Mouse (Mus musculus): Measurements from ENCODE around the gene Pard6b.

Pard6b gene

DNA sequence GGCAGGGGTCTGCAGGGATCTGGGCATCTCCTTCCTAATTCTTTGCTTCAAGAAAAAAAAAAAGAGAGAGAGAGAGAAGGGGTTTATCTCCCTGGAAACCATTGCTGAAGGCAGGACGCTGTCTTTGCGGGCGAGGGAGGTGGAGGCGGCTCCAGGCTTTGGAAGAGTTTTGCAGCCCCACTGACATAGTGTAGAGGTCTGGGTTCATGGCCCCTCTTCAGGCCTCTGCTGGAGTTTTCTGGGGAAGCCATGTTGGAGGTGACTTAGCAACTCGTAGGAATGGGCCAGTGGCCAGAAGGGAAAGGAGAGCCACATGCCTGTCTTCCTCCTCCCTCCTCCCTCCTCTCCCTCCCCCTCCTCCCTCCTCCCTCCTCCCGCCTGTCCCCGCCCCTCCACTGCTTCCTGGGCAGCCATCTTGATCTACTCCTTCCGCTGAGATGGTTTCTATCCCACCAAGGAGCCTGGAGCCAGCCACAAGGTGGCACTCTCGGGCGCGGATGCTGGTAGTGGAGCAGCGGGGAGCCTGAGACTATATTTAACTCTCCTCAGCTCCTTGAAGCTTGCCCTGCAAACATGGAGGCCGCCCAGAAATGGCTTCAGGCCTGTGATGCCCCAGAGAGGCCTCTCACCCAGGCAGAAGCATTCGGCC is 47.5 kb downstream of the Pard6b start:
- DNase-seq (ENCODE audit: low spot score), result peak; percentile 91

DNA sequence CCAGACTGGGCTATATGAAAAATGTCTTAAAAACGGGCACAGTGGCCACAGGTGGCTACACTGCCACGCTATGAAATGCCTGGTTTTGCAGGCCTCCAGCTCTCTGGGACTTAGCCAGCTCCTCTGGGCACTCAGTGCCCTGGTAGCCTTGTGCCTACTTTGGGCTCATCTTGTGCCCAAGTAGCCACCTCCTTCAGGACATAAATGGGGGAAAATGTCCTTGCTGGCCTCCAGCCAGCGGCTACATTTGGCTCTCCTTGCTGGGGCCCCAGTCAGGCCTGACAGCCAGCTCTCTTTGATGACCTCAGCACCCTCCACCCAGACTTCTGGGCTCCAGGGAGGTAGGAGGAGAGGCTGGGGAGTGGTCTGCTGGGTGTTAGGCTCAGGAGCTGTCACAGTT is 49.2 kb downstream of the Pard6b start:
- DNase-seq (ENCODE audit: low spot score), result no peak

DNA sequence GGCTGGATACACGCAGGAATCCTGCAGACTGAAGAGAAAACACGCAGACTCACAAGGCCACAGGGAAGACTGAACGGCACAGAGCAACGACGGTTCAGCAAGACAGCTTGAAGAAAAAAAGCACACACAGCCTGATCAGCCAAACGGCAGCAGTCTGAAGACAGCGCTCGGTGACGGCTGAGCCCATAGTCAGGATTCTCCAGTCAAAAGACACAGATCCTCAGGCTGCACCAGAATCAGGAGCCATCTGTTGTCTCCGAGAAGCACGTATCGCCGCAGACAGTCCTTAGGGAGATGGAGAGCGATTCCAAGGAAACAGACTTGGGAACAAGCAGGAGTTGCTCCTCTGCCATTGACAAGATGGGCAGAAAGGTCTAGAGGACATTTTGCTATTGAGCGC is 56.4 kb downstream of the Pard6b start:
- DNase-seq (ENCODE audit: low spot score), result no peak

DNA sequence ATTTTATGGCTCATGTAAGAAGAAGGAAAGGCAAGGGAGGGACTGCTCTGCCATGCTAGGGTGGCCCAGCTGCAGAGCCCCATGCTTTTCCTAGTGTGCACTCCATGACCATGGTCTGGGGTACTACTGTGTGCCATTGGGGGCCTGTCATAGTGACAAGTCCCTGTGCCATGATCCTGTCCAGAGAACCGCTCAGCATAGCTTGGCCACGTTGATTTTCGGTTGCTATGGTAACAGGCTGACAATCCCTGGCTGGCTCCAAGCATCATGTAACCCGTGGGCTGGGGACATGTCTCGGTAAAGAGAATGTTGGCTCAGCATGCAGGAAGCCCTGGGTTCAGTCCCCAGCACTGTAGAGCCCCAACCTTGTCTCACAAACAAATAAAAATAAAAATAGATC is 63.0 kb downstream of the Pard6b start:
- no peak for DNase-seq (ENCODE audit: low spot score)

DNA sequence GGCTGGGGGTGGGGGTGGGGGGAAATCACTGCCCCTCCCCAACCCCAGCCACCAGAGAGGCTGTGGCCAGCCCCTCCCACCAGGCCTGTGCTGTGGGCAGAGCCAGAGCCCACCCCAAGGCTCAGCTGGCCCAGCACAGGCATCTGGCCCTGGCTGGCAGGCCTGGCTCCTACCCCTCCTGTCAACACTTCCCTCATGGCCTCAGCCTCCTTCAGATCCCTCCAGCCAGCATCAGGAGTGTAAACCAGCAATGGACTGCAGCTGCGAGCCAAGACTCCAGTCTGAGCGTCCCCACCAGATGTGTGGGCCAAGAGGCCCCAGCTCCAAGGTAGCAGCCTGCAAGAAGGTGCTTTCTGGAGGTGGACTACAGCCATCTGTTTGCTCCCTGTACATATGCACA is 64.6 kb downstream of the Pard6b start:
- no peak for DNase-seq (ENCODE audit: low spot score)

DNA sequence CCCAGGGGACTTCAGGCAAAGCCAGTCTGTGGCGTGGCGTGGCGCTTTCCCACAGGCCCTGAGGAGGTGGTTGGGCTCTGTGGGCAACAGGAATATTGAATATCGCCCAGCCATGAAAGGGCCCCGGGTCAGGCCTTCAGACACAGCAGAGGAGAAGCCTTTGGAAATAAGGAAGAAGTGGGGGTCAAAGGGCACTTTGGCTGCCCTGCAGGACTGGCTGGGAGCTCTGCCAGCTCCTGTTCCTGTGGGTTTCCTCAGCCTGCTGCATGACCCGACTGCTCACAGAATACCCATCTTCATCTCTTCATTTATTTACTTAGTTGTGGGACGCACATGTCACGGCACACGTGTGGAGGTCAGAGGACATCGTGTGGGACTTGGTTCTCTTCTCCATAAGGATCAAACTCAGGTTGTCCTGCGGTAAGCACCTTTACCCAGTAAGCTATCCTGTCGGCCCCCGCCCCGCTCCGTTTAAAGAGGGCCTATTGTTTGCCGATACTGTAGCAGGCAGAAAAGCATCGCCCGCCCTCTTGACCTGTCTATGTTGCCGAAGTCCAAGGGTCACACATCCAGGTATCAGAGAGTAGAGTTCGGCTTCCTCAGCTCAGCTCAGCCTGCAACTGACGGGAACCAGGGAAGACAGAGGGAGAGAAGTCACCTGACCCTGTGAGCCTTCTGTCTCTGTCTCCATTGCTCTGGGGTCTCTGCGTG is 67.1 kb downstream of the Pard6b start:
- no peak for DNase-seq (ENCODE audit: low spot score)

DNA sequence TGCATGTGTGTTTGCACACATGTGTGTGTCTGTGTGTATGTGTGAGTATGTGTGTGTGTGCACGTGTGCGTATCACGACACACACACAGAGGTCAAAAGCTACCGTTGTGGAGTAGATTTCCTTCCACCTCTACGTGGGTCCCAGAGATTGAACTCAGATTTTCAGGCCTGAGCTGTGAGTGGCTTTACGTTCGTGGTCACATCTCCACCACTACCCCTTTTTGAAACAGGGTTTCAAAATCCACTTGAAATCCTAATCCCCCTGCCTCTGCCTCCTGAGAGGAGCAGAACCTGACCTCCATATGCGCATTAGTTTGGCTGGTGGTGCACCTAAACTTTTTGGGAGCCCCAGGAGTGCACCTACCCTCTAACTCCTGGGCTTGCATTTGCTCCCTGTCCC is 68.4 kb downstream of the Pard6b start:
- no peak for DNase-seq (ENCODE audit: low spot score)
